Mouse (Mus musculus): ENCODE measurements around the gene 1700012A03Rik.

- TF ChIP-seq CTCF (IDR thresholded peaks at IDR 0.05; ENCODE audit: control insufficient read depth, insufficient read depth, low read length) (no peak), POLR2A (IDR thresholded peaks at IDR 0.05; ENCODE audit: borderline replicate concordance, control insufficient read depth, low read depth, low read length) (no peak)
These were observed 4.7 kb upstream of the 1700012A03Rik start for GRCm38 (mm10) chr6:32045344-32045743.

All from bone marrow, adult 2 months (tissue).